Comparison of ENCODE assay signal across 10 mouse cellular contexts in the genomic region with DNA sequence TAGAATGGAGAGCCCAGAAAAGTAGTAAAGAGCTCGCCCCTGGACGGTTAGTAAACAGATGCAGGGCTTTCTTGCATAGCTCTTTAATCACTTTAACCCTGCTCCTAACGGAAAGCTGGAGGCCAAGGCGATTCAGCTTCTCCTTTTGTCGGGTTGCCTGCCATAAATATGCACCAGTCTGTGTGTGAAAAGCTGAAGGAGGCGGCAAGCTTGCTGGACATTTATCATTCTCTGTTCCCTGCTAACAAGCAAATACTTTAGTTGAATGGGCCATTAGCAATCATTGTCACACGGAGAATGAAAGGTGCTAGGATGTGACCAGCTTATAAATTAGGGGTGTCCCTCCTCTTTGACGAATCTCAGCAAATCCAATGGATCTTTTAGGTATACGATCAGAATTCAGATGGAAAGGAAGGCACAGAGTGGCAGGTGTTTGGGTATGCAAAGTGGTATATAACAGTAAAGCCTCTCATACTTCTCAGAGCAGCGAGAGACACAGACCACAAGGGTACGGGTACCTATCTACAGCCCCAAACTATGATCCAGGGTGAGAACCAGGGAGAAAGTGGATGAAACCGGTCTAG. TPM values are rescaled to one million over a fixed set of nuclear protein-coding genes. Genes with fewer than 3 reads are reported as not detected.
DNase-seq lines count a peak whose midpoint lies in the region; ATAC-seq lines count a peak whose summit lies in the region.
"Had no signal": no experiment of that assay in that cellular context is flagged by ENCODE, and none has a peak within 500 bp of the region (broad histone marks: within the 10 kb centered on the region; RNA-seq: fewer than 3 reads in every experiment).

No protein-coding gene starts in this region.

- peaks cover 42% of the 10 kb centered on the region for H3K4me1 ChIP-seq in intestine, embryonic 14.5 days (replicated peaks; ENCODE audit: control insufficient read depth, insufficient read depth, low read length)
- H3K4me1 ChIP-seq in intestine, embryonic 16.5 days (ENCODE audit: control insufficient read depth, insufficient read depth, low read length) = peaks cover 29% of the 10 kb centered on the region
- H3K4me1 ChIP-seq in hindbrain, embryonic 11.5 days (replicated peaks; ENCODE audit: control insufficient read depth, insufficient read depth, low read length) = peaks cover 8% of the 10 kb centered on the region
- peaks cover 70% of the 10 kb centered on the region for H3K4me1 ChIP-seq in midbrain, embryonic 15.5 days
- H3K4me1 ChIP-seq: liver, embryonic 13.5 days had no signal

- no peak overlapping the region for H3K9ac ChIP-seq in intestine, embryonic 14.5 days (ENCODE audit: low read length)
- H3K9ac ChIP-seq in intestine, embryonic 16.5 days (ENCODE audit: low read depth, low read length) = no peak overlapping the region
- 0 out of 2 replicates have a peak overlapping the region, but pooled peaks have one; percentile 12 for H3K9ac ChIP-seq in hindbrain, embryonic 11.5 days (ENCODE audit: low read depth, low read length)
- H3K9ac ChIP-seq in midbrain, embryonic 15.5 days = no peak overlapping the region
- H3K9ac ChIP-seq: liver, embryonic 13.5 days had no signal

- WGBS in intestine, embryonic 14.5 days = 36% methylated on average over 12 of the region's 12 CpGs
- WGBS in intestine, embryonic 16.5 days = 46% methylated on average over 12 of the region's 12 CpGs
- 27% methylated on average over 12 of the region's 12 CpGs for WGBS in hindbrain, embryonic 11.5 days
- 21% methylated on average over 12 of the region's 12 CpGs for WGBS in midbrain, embryonic 15.5 days

- H3K4me2 ChIP-seq in intestine, embryonic 14.5 days (ENCODE audit: low read length) = peak overlapping the region; percentile 18
- H3K4me2 ChIP-seq in intestine, embryonic 16.5 days (ENCODE audit: low read depth, low read length) = no peak overlapping the region
- peak overlapping the region; percentile 22 for H3K4me2 ChIP-seq in hindbrain, embryonic 11.5 days (replicated peaks; ENCODE audit: low read depth, low read length)
- peak overlapping the region; percentile 86 for H3K4me2 ChIP-seq in midbrain, embryonic 15.5 days
- H3K4me2 ChIP-seq: liver, embryonic 13.5 days had no signal

- no peak for ATAC-seq in intestine, embryonic 14.5 days (replicated peaks; ENCODE audit: low FRiP score, low TSS enrichment, low read depth)
- ATAC-seq in intestine, embryonic 16.5 days = no peak
- peak; percentile 46 for ATAC-seq in hindbrain, embryonic 11.5 days (ENCODE audit: low FRiP score)
- no peak for ATAC-seq in midbrain, embryonic 15.5 days (replicated peaks)

- H3K27ac ChIP-seq in intestine, embryonic 14.5 days (ENCODE audit: low read depth) = no peak overlapping the region
- H3K27ac ChIP-seq in intestine, embryonic 16.5 days (ENCODE audit: low read length) = no peak overlapping the region
- no peak overlapping the region for H3K27ac ChIP-seq in hindbrain, embryonic 11.5 days (ENCODE audit: low read depth, low read length)
- no peak overlapping the region for H3K27ac ChIP-seq in midbrain, embryonic 15.5 days
- H3K27ac ChIP-seq: liver, embryonic 13.5 days had no signal

- no peak for DNase-seq in intestine, embryonic 14.5 days (ENCODE audit: low spot score)
- peak; percentile 50 for DNase-seq in embryo, embryonic 9.5 days (ENCODE audit: extremely low spot score)
- peak; percentile 60 for DNase-seq in hindbrain, embryonic 11.5 days (ENCODE audit: low spot score)
- DNase-seq in urinary bladder, adult 18-20 months (ENCODE audit: low spot score in 2 of 2) = no peak
- DNase-seq in liver = no peak
- no peak for DNase-seq in gastrocnemius, adult 18-20 months (ENCODE audit: low spot score)
- DNase-seq: cerebellum, adult 9-11 months; liver, embryonic 13.5 days had no signal

- no peak overlapping the region for H3K4me3 ChIP-seq in intestine, embryonic 14.5 days (ENCODE audit: low read depth, low read length)
- H3K4me3 ChIP-seq in intestine, embryonic 16.5 days (ENCODE audit: low read length) = no peak overlapping the region
- H3K4me3 ChIP-seq in hindbrain, embryonic 11.5 days (ENCODE audit: low read depth, low read length) = peak overlapping the region; percentile 9; the same call in 1 of the 2 replicates
- H3K4me3 ChIP-seq in midbrain, embryonic 15.5 days = no peak overlapping the region
- H3K4me3 ChIP-seq: liver, embryonic 13.5 days had no signal

- H3K36me3 ChIP-seq in intestine, embryonic 14.5 days (ENCODE audit: control insufficient read depth, insufficient read depth, low read length) = no peaks in the 10 kb centered on the region
- H3K36me3 ChIP-seq in intestine, embryonic 16.5 days (ENCODE audit: control insufficient read depth, insufficient read depth, low read length) = no peaks in the 10 kb centered on the region
- H3K36me3 ChIP-seq in hindbrain, embryonic 11.5 days (ENCODE audit: control insufficient read depth, insufficient read depth, low read length) = no peaks in the 10 kb centered on the region
- H3K36me3 ChIP-seq in midbrain, embryonic 15.5 days (replicated peaks) = no peaks in the 10 kb centered on the region
- H3K36me3 ChIP-seq: liver, embryonic 13.5 days had no signal

- no peaks in the 10 kb centered on the region for H3K9me3 ChIP-seq in intestine, embryonic 14.5 days (ENCODE audit: control insufficient read depth, low read length)
- no peaks in the 10 kb centered on the region for H3K9me3 ChIP-seq in intestine, embryonic 16.5 days (ENCODE audit: control insufficient read depth, low read length)
- H3K9me3 ChIP-seq in hindbrain, embryonic 11.5 days (ENCODE audit: control insufficient read depth, low read length) = no peaks in the 10 kb centered on the region
- H3K9me3 ChIP-seq in midbrain, embryonic 15.5 days = no peaks in the 10 kb centered on the region
- H3K9me3 ChIP-seq: liver, embryonic 13.5 days had no signal

- no peaks in the 10 kb centered on the region for H3K27me3 ChIP-seq in intestine, embryonic 14.5 days (replicated peaks; ENCODE audit: control insufficient read depth, insufficient read depth, low read length)
- H3K27me3 ChIP-seq in intestine, embryonic 16.5 days (replicated peaks; ENCODE audit: control insufficient read depth, insufficient read depth, low read length) = no peaks in the 10 kb centered on the region
- H3K27me3 ChIP-seq in hindbrain, embryonic 11.5 days (ENCODE audit: control insufficient read depth, insufficient read depth, low read length) = no peaks in the 10 kb centered on the region
- peaks cover 10% of the 10 kb centered on the region; the same call in 1 of the 2 replicates for H3K27me3 ChIP-seq in midbrain, embryonic 15.5 days (replicated peaks)

RNA-seq across cellular contexts. Expression of a gene that starts 7.0 kb away (rescaled TPM):
- polyA plus RNA-seq in intestine, embryonic 14.5 days (2014; fragmentation: Nextera tagmentation; extraction: Ambion mirVana) = 18.8 and 19.1 TPM in 2 replicates
- 4.9 and 8.6 TPM in 2 replicates for polyA plus RNA-seq in intestine, embryonic 16.5 days (2015; fragmentation: Nextera tagmentation; extraction: Ambion mirVana)
- polyA plus RNA-seq in hindbrain, embryonic 11.5 days (2014; fragmentation: Nextera tagmentation; extraction: Ambion mirVana) = 36.3 and 43.6 TPM in 2 replicates
- 14.1 and 14.8 TPM in 2 replicates for polyA plus RNA-seq in midbrain, embryonic 15.5 days (2015; fragmentation: Nextera tagmentation; extraction: Ambion mirVana)
- total RNA-seq in gastrocnemius, adult 18-20 months (2021) = 1 to 10 TPM; 3.0 to 6.7 TPM

RNA-seq across cellular contexts. Expression of a gene that starts 36.3 kb away (rescaled TPM):
- polyA plus RNA-seq in intestine, embryonic 14.5 days (2014; fragmentation: Nextera tagmentation; extraction: Ambion mirVana) = 134 and 135 TPM in 2 replicates
- 66.3 and 68.9 TPM in 2 replicates for polyA plus RNA-seq in intestine, embryonic 16.5 days (2015; fragmentation: Nextera tagmentation; extraction: Ambion mirVana)
- polyA plus RNA-seq in hindbrain, embryonic 11.5 days (2014; fragmentation: Nextera tagmentation; extraction: Ambion mirVana) = 162 and 171 TPM in 2 replicates
- polyA plus RNA-seq in midbrain, embryonic 15.5 days (2015; fragmentation: Nextera tagmentation; extraction: Ambion mirVana) = 158 and 183 TPM in 2 replicates
- 10 to 100 TPM; 38.7 to 42.4 TPM for total RNA-seq in gastrocnemius, adult 18-20 months (2021)

Comparison
In these comparisons a context has a peak if more than half of its experiments do, and no peak if none do; other contexts are left out.
1. DNase-seq: peak in embryo, embryonic 9.5 days (single experiment) and hindbrain, embryonic 11.5 days (single experiment); none in intestine, embryonic 14.5 days (single experiment), urinary bladder, adult 18-20 months (0 of 2), liver (single experiment) and gastrocnemius, adult 18-20 months (single experiment).